Mouse (Mus musculus): Measurements from ENCODE around the gene Hoxa2. TPM values are rescaled to one million over a fixed set of nuclear protein-coding genes. Genes with fewer than 3 reads are reported as not detected.

The Hoxa2 gene
- polyA plus RNA-seq, 2 experiments, result 1.0 to 3.1 TPM

- WGBS, result 19% methylated on average over 16 of the region's 16 CpGs
- Histone ChIP-seq H3K27ac (replicated peaks; ENCODE audit: low read depth, low read length) (no peak overlapping the region), H3K36me3 (ENCODE audit: control insufficient read depth, insufficient read depth, low read length) (no peaks in the 10 kb centered on the region), H3K27me3 (ENCODE audit: control insufficient read depth, insufficient read depth, low read length) (peaks cover 79% of the 10 kb centered on the region), H3K4me1 (ENCODE audit: control insufficient read depth, insufficient read depth, low read length) (no peaks in the 10 kb centered on the region), H3K9me3 (ENCODE audit: control insufficient read depth, low read length) (no peaks in the 10 kb centered on the region), H3K4me3 (replicated peaks; ENCODE audit: low read length) (no peak overlapping the region), H3K9ac (ENCODE audit: low read depth, low read length, severe bottlenecking) (no peak overlapping the region), H3K4me2 (replicated peaks; ENCODE audit: low read depth, low read length, severe bottlenecking) (no peak overlapping the region)
- no peak for ATAC-seq (ENCODE audit: low FRiP score, low read depth)
- DNase-seq (ENCODE audit: low spot score), result no peak
- no peak for TF ChIP-seq POLR2A (IDR thresholded peaks at IDR 0.05; ENCODE audit: borderline replicate concordance, extremely low read depth, insufficient read depth, insufficient read length)
Measured at GRCm38 (mm10) chr6:52152226-52153193, 12.1 kb downstream of the Hoxa2 start.

DNA sequence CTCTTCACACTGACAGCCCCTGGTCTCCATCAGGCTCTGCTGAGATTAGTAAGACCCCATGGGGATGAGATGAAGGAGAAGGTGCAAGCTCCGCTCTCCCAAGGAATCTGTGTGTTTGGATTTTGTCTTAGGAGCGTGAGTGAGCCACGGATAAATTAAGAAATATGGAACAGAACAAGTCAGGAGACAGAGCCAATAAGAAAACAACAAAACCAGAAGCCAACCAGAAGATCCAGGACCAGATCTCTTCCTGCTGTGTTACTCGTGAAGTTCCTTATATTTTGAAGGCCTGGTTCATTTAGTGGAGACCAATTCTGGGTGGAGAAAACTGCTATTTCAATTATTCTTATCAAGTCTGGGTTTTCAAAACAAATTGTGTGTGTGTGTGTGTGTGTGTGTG lies 13.1 kb downstream of the Hoxa2 start:
- Histone ChIP-seq H3K9ac (ENCODE audit: low read depth, low read length, severe bottlenecking) (no peak overlapping the region), H3K9me3 (ENCODE audit: control insufficient read depth, low read length) (no peaks in the 10 kb centered on the region), H3K36me3 (ENCODE audit: control insufficient read depth, insufficient read depth, low read length) (no peaks in the 10 kb centered on the region), H3K4me3 (replicated peaks; ENCODE audit: low read length) (no peak overlapping the region), H3K4me1 (ENCODE audit: control insufficient read depth, insufficient read depth, low read length) (no peaks in the 10 kb centered on the region), H3K27ac (replicated peaks; ENCODE audit: low read depth, low read length) (no peak overlapping the region), H3K27me3 (ENCODE audit: control insufficient read depth, insufficient read depth, low read length) (peaks cover 69% of the 10 kb centered on the region), H3K4me2 (replicated peaks; ENCODE audit: low read depth, low read length, severe bottlenecking) (no peak overlapping the region)
- DNase-seq (ENCODE audit: low spot score) (no peak), ATAC-seq (ENCODE audit: low FRiP score, low read depth) (no peak)
- 27% methylated on average over 4 of the region's 4 CpGs for WGBS
- no peak for TF ChIP-seq POLR2A (IDR thresholded peaks at IDR 0.05; ENCODE audit: borderline replicate concordance, extremely low read depth, insufficient read depth, insufficient read length)

DNA sequence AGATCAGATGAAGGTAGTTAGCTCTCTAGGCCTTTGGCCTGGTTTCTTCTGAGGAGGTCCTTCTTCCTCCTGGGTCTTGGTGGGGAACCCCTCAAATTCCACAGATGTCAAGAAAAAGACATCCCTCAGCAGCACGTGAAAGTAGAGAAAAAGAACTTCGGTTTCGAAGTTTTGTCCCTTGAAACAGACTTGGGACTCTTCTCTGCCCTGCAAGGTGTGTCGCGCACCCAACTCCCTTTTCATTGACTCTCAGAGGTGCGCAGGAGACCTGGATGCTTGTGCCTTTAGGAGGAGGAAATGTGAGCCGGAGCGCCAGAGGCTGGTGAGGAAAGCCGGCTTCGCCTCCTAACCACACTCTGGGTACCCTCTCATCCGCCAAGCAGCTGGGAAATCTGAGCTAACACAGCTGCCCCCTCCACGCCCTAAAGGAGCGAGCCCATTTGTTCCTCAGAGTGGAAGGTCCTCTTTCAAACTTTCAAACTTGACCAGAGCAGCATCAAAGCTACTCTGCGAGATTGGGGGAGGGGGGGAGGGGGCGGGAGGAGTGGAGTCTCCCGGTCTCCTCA lies 14.1 kb downstream of the Hoxa2 start:
- ATAC-seq (ENCODE audit: low FRiP score, low read depth), result no peak
- no peak overlapping the region for H3K4me3 ChIP-seq (replicated peaks; ENCODE audit: low read length)
- no peaks in the 10 kb centered on the region for H3K9me3 ChIP-seq (ENCODE audit: control insufficient read depth, low read length)
- no peak overlapping the region for H3K9ac ChIP-seq (ENCODE audit: low read depth, low read length, severe bottlenecking)
- no peaks in the 10 kb centered on the region for H3K36me3 ChIP-seq (ENCODE audit: control insufficient read depth, insufficient read depth, low read length)
- no peak for TF ChIP-seq POLR2A (IDR thresholded peaks at IDR 0.05; ENCODE audit: borderline replicate concordance, extremely low read depth, insufficient read depth, insufficient read length)
- H3K4me1 ChIP-seq (ENCODE audit: control insufficient read depth, insufficient read depth, low read length), result no peaks in the 10 kb centered on the region
- 0 out of 2 replicates have a peak overlapping the region, but pooled peaks have one; percentile 14 for H3K4me2 ChIP-seq (replicated peaks; ENCODE audit: low read depth, low read length, severe bottlenecking)
- no peak overlapping the region for H3K27ac ChIP-seq (replicated peaks; ENCODE audit: low read depth, low read length)
- 7% methylated on average over 16 of the region's 16 CpGs for WGBS
- H3K27me3 ChIP-seq (ENCODE audit: control insufficient read depth, insufficient read depth, low read length), result peaks cover 58% of the 10 kb centered on the region
- DNase-seq (ENCODE audit: low spot score), result no peak

DNA sequence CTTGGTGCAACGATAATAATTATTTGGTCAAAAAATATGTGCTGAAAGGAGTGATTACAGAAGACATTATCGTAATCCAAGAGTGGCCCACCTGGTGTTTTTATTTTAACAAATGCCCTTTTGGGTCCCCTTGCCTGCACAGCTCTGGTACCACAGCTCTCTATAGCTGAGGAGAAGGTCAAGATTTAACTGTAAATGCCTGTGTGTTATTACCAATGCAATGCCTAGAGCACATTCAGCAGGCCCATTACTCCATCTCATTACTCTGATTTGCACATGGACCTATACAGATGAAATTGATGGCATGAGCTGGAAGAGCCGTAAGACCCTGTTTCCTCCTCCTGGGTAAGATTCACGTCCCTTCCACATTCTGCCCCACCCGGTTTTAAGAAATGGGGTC lies 25.5 kb downstream of the Hoxa2 start:
- no peak overlapping the region for H3K4me3 ChIP-seq (replicated peaks; ENCODE audit: low read length)
- no peak for ATAC-seq (ENCODE audit: low FRiP score, low read depth)
- no peak overlapping the region for H3K4me2 ChIP-seq (replicated peaks; ENCODE audit: low read depth, low read length, severe bottlenecking)
- 71% methylated on average over 5 of the region's 5 CpGs for WGBS
- TF ChIP-seq POLR2A (IDR thresholded peaks at IDR 0.05; ENCODE audit: borderline replicate concordance, extremely low read depth, insufficient read depth, insufficient read length), result no peak
- no peak overlapping the region for H3K9ac ChIP-seq (ENCODE audit: low read depth, low read length, severe bottlenecking)
- no peaks in the 10 kb centered on the region for H3K36me3 ChIP-seq (ENCODE audit: control insufficient read depth, insufficient read depth, low read length)
- H3K4me1 ChIP-seq (ENCODE audit: control insufficient read depth, insufficient read depth, low read length), result no peaks in the 10 kb centered on the region
- no peak overlapping the region for H3K27ac ChIP-seq (replicated peaks; ENCODE audit: low read depth, low read length)
- H3K9me3 ChIP-seq (ENCODE audit: control insufficient read depth, low read length), result no peaks in the 10 kb centered on the region
- no peaks in the 10 kb centered on the region for H3K27me3 ChIP-seq (ENCODE audit: control insufficient read depth, insufficient read depth, low read length)
- DNase-seq (ENCODE audit: low spot score), result no peak

DNA sequence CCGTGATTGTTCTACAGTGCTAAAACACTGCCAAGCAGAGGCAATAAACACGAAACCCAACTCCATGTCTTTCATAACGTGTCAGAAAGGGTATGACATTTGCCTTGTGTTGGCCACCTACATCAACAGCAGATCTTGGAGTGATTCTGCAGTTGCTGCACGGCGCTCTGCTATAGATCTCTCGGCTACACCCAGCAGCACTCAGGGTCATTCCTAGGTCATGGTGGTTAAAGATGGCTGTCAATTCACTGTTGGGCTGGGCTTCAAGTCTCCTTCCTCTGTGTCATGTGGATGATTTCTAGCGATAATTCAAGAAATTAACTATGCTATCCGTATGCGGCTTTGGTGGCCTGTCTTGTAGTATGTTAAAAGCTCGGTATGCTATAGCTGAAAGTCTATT lies 26.1 kb downstream of the Hoxa2 start:
- H3K4me3 ChIP-seq (replicated peaks; ENCODE audit: low read length), result no peak overlapping the region
- DNase-seq (ENCODE audit: low spot score), result no peak
- WGBS, result 56% methylated on average over 10 of the region's 10 CpGs
- no peak overlapping the region for H3K27ac ChIP-seq (replicated peaks; ENCODE audit: low read depth, low read length)
- no peaks in the 10 kb centered on the region for H3K36me3 ChIP-seq (ENCODE audit: control insufficient read depth, insufficient read depth, low read length)
- no peaks in the 10 kb centered on the region for H3K9me3 ChIP-seq (ENCODE audit: control insufficient read depth, low read length)
- H3K4me1 ChIP-seq (ENCODE audit: control insufficient read depth, insufficient read depth, low read length), result no peaks in the 10 kb centered on the region
- no peaks in the 10 kb centered on the region for H3K27me3 ChIP-seq (ENCODE audit: control insufficient read depth, insufficient read depth, low read length)
- no peak for TF ChIP-seq POLR2A (IDR thresholded peaks at IDR 0.05; ENCODE audit: borderline replicate concordance, extremely low read depth, insufficient read depth, insufficient read length)
- H3K9ac ChIP-seq (ENCODE audit: low read depth, low read length, severe bottlenecking), result no peak overlapping the region
- no peak for ATAC-seq (ENCODE audit: low FRiP score, low read depth)
- H3K4me2 ChIP-seq (replicated peaks; ENCODE audit: low read depth, low read length, severe bottlenecking), result no peak overlapping the region

Measured in limb, embryonic 14.5 days (tissue).